In the genomic region with DNA sequence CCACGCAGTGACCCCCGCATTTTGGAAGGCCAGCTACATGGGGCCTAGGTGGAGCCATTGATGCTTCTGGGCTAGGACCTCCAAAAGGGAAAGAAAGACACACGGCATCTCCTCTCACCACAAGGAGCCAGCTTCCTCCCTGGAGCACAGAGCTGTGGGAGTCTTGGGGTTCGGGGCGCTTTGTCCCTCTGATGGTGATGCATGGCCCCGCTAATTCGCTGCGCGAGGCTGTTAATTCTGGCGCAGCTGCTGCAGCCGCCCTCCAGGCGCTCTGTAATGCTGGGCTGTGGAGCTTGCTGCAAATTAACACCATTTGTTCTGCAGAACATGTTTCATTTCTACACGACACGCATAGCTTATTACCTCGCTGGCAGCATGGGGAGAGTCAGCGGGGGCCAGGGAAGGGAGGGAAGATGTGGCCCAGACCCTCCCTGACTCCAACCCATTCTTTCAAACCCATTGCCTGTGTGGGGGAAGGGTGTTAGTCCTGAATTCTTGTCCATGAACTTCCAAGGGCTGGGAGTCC, we compare ENCODE assay signal across 9 mouse cellular contexts. TPM values are rescaled to one million over a fixed set of nuclear protein-coding genes. Genes with fewer than 3 reads are reported as not detected.
A peak's percentile ranks its signal among the peaks of the same experiment; 100 is the strongest.
DNase-seq lines count a peak whose midpoint lies in the region; ATAC-seq lines count a peak whose summit lies in the region.
"Had no signal": no experiment of that assay in that cellular context is flagged by ENCODE, and none has a peak within 500 bp of the region (broad histone marks: within the 10 kb centered on the region; RNA-seq: fewer than 3 reads in every experiment).

No protein-coding gene starts in this region.

- H3K9me3 ChIP-seq in embryonic facial prominence, embryonic 13.5 days: no peaks in the 10 kb centered on the region
- H3K9me3 ChIP-seq in hindbrain, embryonic 15.5 days: no peaks in the 10 kb centered on the region
- H3K9me3 ChIP-seq in midbrain, embryonic 16.5 days (replicated peaks; ENCODE audit: control insufficient read depth, low read length, poor library complexity, severe bottlenecking): no peaks in the 10 kb centered on the region
- H3K9me3 ChIP-seq in heart, embryonic 10.5 days: no peaks in the 10 kb centered on the region

- peaks cover 57% of the 10 kb centered on the region for H3K4me1 ChIP-seq in embryonic facial prominence, embryonic 13.5 days
- H3K4me1 ChIP-seq in hindbrain, embryonic 15.5 days (replicated peaks): peaks cover 91% of the 10 kb centered on the region
- H3K4me1 ChIP-seq in midbrain, embryonic 16.5 days (ENCODE audit: control insufficient read depth, insufficient read depth, low read length): peaks cover 45% of the 10 kb centered on the region
- H3K4me1 ChIP-seq in heart, embryonic 10.5 days: peaks cover 18% of the 10 kb centered on the region

- H3K27me3 ChIP-seq in embryonic facial prominence, embryonic 13.5 days: peaks cover 68% of the 10 kb centered on the region
- H3K27me3 ChIP-seq in hindbrain, embryonic 15.5 days: no peaks in the 10 kb centered on the region
- no peaks in the 10 kb centered on the region for H3K27me3 ChIP-seq in midbrain, embryonic 16.5 days (ENCODE audit: control insufficient read depth, insufficient read depth, low read depth, low read length)
- H3K27me3 ChIP-seq in heart, embryonic 10.5 days (ENCODE audit: insufficient read depth, poor library complexity, severe bottlenecking): peaks cover 98% of the 10 kb centered on the region

- H3K9ac ChIP-seq in embryonic facial prominence, embryonic 13.5 days: peak overlapping the region; percentile 28; the same call in 1 of the 2 replicates
- peak overlapping the region; percentile 25; the same call in 1 of the 2 replicates for H3K9ac ChIP-seq in hindbrain, embryonic 15.5 days
- H3K9ac ChIP-seq in midbrain, embryonic 16.5 days (ENCODE audit: low read depth, low read length): peak overlapping the region; percentile 39

- peak overlapping the region; percentile 17; the same call in 1 of the 2 replicates for H3K4me3 ChIP-seq in embryonic facial prominence, embryonic 13.5 days
- no peak overlapping the region for H3K4me3 ChIP-seq in hindbrain, embryonic 15.5 days
- no peak overlapping the region for H3K4me3 ChIP-seq in midbrain, embryonic 16.5 days (ENCODE audit: low read depth, low read length)
- H3K4me3 ChIP-seq in heart, embryonic 10.5 days: no peak overlapping the region

- H3K27ac ChIP-seq in embryonic facial prominence, embryonic 13.5 days: peak overlapping the region; percentile 66
- H3K27ac ChIP-seq in hindbrain, embryonic 15.5 days (replicated peaks): peak overlapping the region; percentile 95
- peak overlapping the region; percentile 91 for H3K27ac ChIP-seq in midbrain, embryonic 16.5 days (ENCODE audit: low read length)
- H3K27ac ChIP-seq in heart, embryonic 10.5 days: no peak overlapping the region

- ATAC-seq in embryonic facial prominence, embryonic 13.5 days (ENCODE audit: insufficient number of reproducible peaks, insufficient read depth, low FRiP score, low TSS enrichment, low read depth): no peak; the same call in 1 of the 2 replicates
- peak; percentile 75 for ATAC-seq in hindbrain, embryonic 15.5 days (ENCODE audit: low FRiP score, low read depth)
- peak; percentile 68 for ATAC-seq in midbrain, embryonic 16.5 days

- 10% methylated on average over 16 of the region's 16 CpGs for WGBS in embryonic facial prominence, embryonic 13.5 days
- 2% methylated on average over 16 of the region's 16 CpGs for WGBS in hindbrain, embryonic 15.5 days
- 0% methylated on average over 16 of the region's 16 CpGs for WGBS in midbrain, embryonic 16.5 days
- WGBS in heart, embryonic 10.5 days: 13% methylated on average over 16 of the region's 16 CpGs

- DNase-seq in brain, adult 2 months (ENCODE audit: low read depth, low spot score): peak; percentile 69
- no peak for DNase-seq in gastrocnemius, adult 8-10 months (ENCODE audit: low spot score in 2 of 2)
- no peak for DNase-seq in heart, embryonic 10.5 days (ENCODE audit: low spot score)
- DNase-seq in lung, postnatal 25 days (ENCODE audit: low spot score): no peak
- no peak for DNase-seq in gastrocnemius, postnatal 25 days
- DNase-seq: gastrocnemius, postnatal 10 days had no signal

- H3K36me3 ChIP-seq in embryonic facial prominence, embryonic 13.5 days: no peaks in the 10 kb centered on the region
- H3K36me3 ChIP-seq in hindbrain, embryonic 15.5 days: no peaks in the 10 kb centered on the region
- no peaks in the 10 kb centered on the region for H3K36me3 ChIP-seq in midbrain, embryonic 16.5 days (ENCODE audit: control insufficient read depth, insufficient read depth, low read length)
- H3K36me3 ChIP-seq in heart, embryonic 10.5 days: no peaks in the 10 kb centered on the region

- peak overlapping the region; percentile 44 for H3K4me2 ChIP-seq in embryonic facial prominence, embryonic 13.5 days
- peak overlapping the region; percentile 45 for H3K4me2 ChIP-seq in hindbrain, embryonic 15.5 days
- H3K4me2 ChIP-seq in midbrain, embryonic 16.5 days (ENCODE audit: low read length): peak overlapping the region; percentile 42

RNA-seq across cellular contexts. Expression of gene Acsf3, which starts 29.5 kb away (rescaled TPM):
- 16.4 and 18.9 TPM in 2 replicates for polyA plus RNA-seq in embryonic facial prominence, embryonic 13.5 days (2015; fragmentation: Nextera tagmentation; extraction: Ambion mirVana)
- polyA plus RNA-seq in hindbrain, embryonic 15.5 days (2015; fragmentation: Nextera tagmentation; extraction: Ambion mirVana): 15.6 and 17.1 TPM in 2 replicates
- 15.1 and 18.0 TPM in 2 replicates for polyA plus RNA-seq in midbrain, embryonic 16.5 days (2015; fragmentation: Nextera tagmentation; extraction: Ambion mirVana)
- total RNA-seq in gastrocnemius, adult 8-10 months (2022): 10 to 100 TPM; 10.5 to 13.1 (median 11.5) TPM
- 17.3 and 19.8 TPM in 2 replicates for polyA plus RNA-seq in heart, embryonic 10.5 days (2016; fragmentation: Nextera tagmentation; extraction: Ambion mirVana)
- 10 to 100 TPM; 12.9 to 13.3 TPM for total RNA-seq in gastrocnemius, postnatal 25 days (2021)

RNA-seq across cellular contexts. Expression of gene Cbfa2t3, which starts 46.9 kb away (rescaled TPM):
- polyA plus RNA-seq in embryonic facial prominence, embryonic 13.5 days (2015; fragmentation: Nextera tagmentation; extraction: Ambion mirVana): 4.6 TPM in 2 replicates
- 19.1 and 21.2 TPM in 2 replicates for polyA plus RNA-seq in hindbrain, embryonic 15.5 days (2015; fragmentation: Nextera tagmentation; extraction: Ambion mirVana)
- polyA plus RNA-seq in midbrain, embryonic 16.5 days (2015; fragmentation: Nextera tagmentation; extraction: Ambion mirVana): 17.7 and 17.9 TPM in 2 replicates
- total RNA-seq in gastrocnemius, adult 8-10 months (2022): 10 to 100 TPM; 12.3 to 22.0 (median 17.2) TPM
- polyA plus RNA-seq in heart, embryonic 10.5 days (2016; fragmentation: Nextera tagmentation; extraction: Ambion mirVana): 3.8 and 5.5 TPM in 2 replicates
- total RNA-seq in gastrocnemius, postnatal 25 days (2021): 10 to 100 TPM; 19.0 to 27.8 TPM
